Mouse (Mus musculus) kidney, postnatal 0 days (tissue): ENCODE data around the gene Gm3336. TPM values are rescaled to one million over a fixed set of nuclear protein-coding genes. Genes with fewer than 3 reads are reported as not detected.

Experiments
- ATAC-seq: fragments of 200-750 bp; cut with Nextera tagmentation; replicated peaks from 2 replicates; pipeline ENCODE4 v1.8.0; 2017; ENCODE audit warnings: low read depth, moderate number of reproducible peaks, moderate TSS enrichment, moderate library complexity; ENCODE audit not compliant: low FRiP score
- DNase-seq: peaks from one replicate; pipeline ENCODE4 v3.0.0-alpha.2; 2016; ENCODE audit warnings: low spot score
- H3K27ac ChIP-seq: fragments of 300-500 bp; sonication (generic); 2 replicates; pipeline ENCODE4 v1.5.1; 2014; ENCODE audit warnings: mild to moderate bottlenecking
- H3K27me3 ChIP-seq: fragments of 300-500 bp; sonication (generic); 2 replicates; pipeline ENCODE4 v1.6.1; 2014; ENCODE audit warnings: low read length, mixed read lengths; ENCODE audit not compliant: insufficient read depth
- H3K36me3 ChIP-seq: fragments of 300-500 bp; sonication (generic); 2 replicates; pipeline ENCODE4 v1.6.1; 2014; ENCODE audit warnings: low read length, mixed read lengths; ENCODE audit not compliant: insufficient read depth
- H3K4me1 ChIP-seq: fragments of 300-500 bp; sonication (generic); replicated peaks from 2 replicates; pipeline ENCODE4 v1.6.1; 2014; ENCODE audit warnings: antibody characterized with exemption, low read length, mixed read lengths; ENCODE audit not compliant: insufficient read depth
- H3K4me2 ChIP-seq: fragments of 300-500 bp; sonication (generic); 2 replicates; pipeline ENCODE4 v1.6.1; 2014; ENCODE audit warnings: mild to moderate bottlenecking, low read length, moderate library complexity, mixed read lengths
- H3K4me3 ChIP-seq: fragments of 300-500 bp; sonication (generic); replicated peaks from 2 replicates; pipeline ENCODE4 v1.5.1; 2014; ENCODE audit warnings: low read depth, low read length
- H3K9ac ChIP-seq: fragments of 300-500 bp; sonication (generic); 2 replicates; pipeline ENCODE4 v1.6.1; 2014; ENCODE audit warnings: low read depth, low read length
- H3K9me3 ChIP-seq: fragments of 300-500 bp; sonication (generic); replicated peaks from 2 replicates; pipeline ENCODE4 v1.6.1; 2016; ENCODE audit warnings: low read length, inconsistent platforms, mixed read lengths
- CTCF ChIP-seq: IDR thresholded peaks from 2 replicates; pipeline ENCODE4 v1.5.1; 2016; ENCODE audit warnings: antibody characterized with exemption, low read depth, mild to moderate bottlenecking, moderate library complexity
- WGBS: fragments of 180-500 bp; shearing (Covaris S2); extraction: QIAGEN DNeasy Blood & Tissue Kit; methylation state at CpG from one replicate; pipeline ENCODE4 v1.1.7; 2014; 5-methylcytosine and 5-hydroxymethylcytosine counted together
- polyA plus RNA-seq: library from polyadenylated mRNA; unstranded; fragments of >200 nt; fragmentation: Nextera tagmentation; extraction: Ambion mirVana; gene quantifications from 2 replicates; pipeline ENCODE4 v1.2.1, GENCODE M21; 2015

The Gm3336 gene
- polyA plus RNA-seq, 1 experiment from 2014 or later, result 0.74 TPM

- Histone ChIP-seq H3K27ac (peak overlapping the region; percentile 99), H3K27me3 (no peaks in the 10 kb centered on the region), H3K36me3 (0 out of 2 replicates have a peak, but pooled peaks cover 1% of the 10 kb centered on the region), H3K9ac (peak overlapping the region; percentile 62), H3K4me1 (peaks cover 32% of the 10 kb centered on the region), H3K9me3 (no peaks in the 10 kb centered on the region), H3K4me2 (peak overlapping the region; percentile 66), H3K4me3 (peak overlapping the region; percentile 98)
- ATAC-seq, result no peak
- TF ChIP-seq CTCF, result no peak
- no peak for DNase-seq
- WGBS, result 65% methylated on average over 12 of the region's 12 CpGs
Measured at GRCm38 (mm10) chr8:70697366-70698250, 20.7 kb upstream of the Gm3336 start.

- Histone ChIP-seq H3K4me2 (peak within 1 kb of the TSS; percentile 66), H3K27ac (peak within 1 kb of the TSS; percentile 99), H3K9ac (peak within 1 kb of the TSS; percentile 100), H3K36me3 (0 out of 2 replicates have a peak, but pooled peaks cover 4% of the 10 kb centered on the region), H3K4me3 (peak within 1 kb of the TSS; percentile 98), H3K27me3 (no peaks in the 10 kb centered on the region), H3K4me1 (peaks cover 32% of the 10 kb centered on the region), H3K9me3 (no peaks in the 10 kb centered on the region)
- peak; percentile 31 for TF ChIP-seq CTCF
- peak; percentile 88 for ATAC-seq
- under 1% methylated on average over 64 of the region's 69 CpGs for WGBS
- peak; percentile 98 for DNase-seq
Measured at GRCm38 (mm10) chr8:70698310-70699109, 19.8 kb upstream of the Gm3336 start, which contains the start of gene Jund. Gene Jund, plus strand, starts transcription at chr8:70698949.

GRCm38 (mm10) chr8:70699116-70699833 lies 19.1 kb upstream of the Gm3336 start:
- H3K9ac ChIP-seq, result peak overlapping the region; percentile 100
- H3K27me3 ChIP-seq, result no peaks in the 10 kb centered on the region
- peak overlapping the region; percentile 66 for H3K4me2 ChIP-seq
- peaks cover 32% of the 10 kb centered on the region for H3K4me1 ChIP-seq
- ATAC-seq (peak; percentile 16), DNase-seq (no peak)
- H3K36me3 ChIP-seq, result 0 out of 2 replicates have a peak, but pooled peaks cover 4% of the 10 kb centered on the region
- 0 out of 2 replicates have a peak, but pooled peaks have one; percentile 8 for TF ChIP-seq CTCF
- no peaks in the 10 kb centered on the region for H3K9me3 ChIP-seq
- peak overlapping the region; percentile 99 for H3K27ac ChIP-seq
- 0% methylated on average over 89 of the region's 89 CpGs for WGBS
- peak overlapping the region; percentile 98 for H3K4me3 ChIP-seq

- H3K4me3 ChIP-seq, result peak overlapping the region; percentile 98
- H3K36me3 ChIP-seq, result 0 out of 2 replicates have a peak, but pooled peaks cover 4% of the 10 kb centered on the region
- H3K4me2 ChIP-seq, result peak overlapping the region; percentile 66
- H3K4me1 ChIP-seq, result peaks cover 32% of the 10 kb centered on the region
- ATAC-seq (no peak), DNase-seq (peak; percentile 85)
- H3K9ac ChIP-seq, result peak overlapping the region; percentile 100
- H3K27me3 ChIP-seq, result no peaks in the 10 kb centered on the region
- H3K27ac ChIP-seq, result peak overlapping the region; percentile 99
- no peaks in the 10 kb centered on the region for H3K9me3 ChIP-seq
- WGBS, result under 1% methylated on average over 55 of the region's 59 CpGs
- TF ChIP-seq CTCF, result no peak
Measured at GRCm38 (mm10) chr8:70699834-70700554, 18.3 kb upstream of the Gm3336 start.

- Histone ChIP-seq H3K36me3 (0 out of 2 replicates have a peak, but pooled peaks cover 4% of the 10 kb centered on the region), H3K27ac (peak overlapping the region; percentile 99), H3K9ac (peak overlapping the region; percentile 100), H3K27me3 (no peaks in the 10 kb centered on the region), H3K4me2 (peak overlapping the region; percentile 66), H3K4me1 (peaks cover 29% of the 10 kb centered on the region), H3K9me3 (no peaks in the 10 kb centered on the region), H3K4me3 (peak overlapping the region; percentile 98)
- 0 out of 2 replicates have a peak, but pooled peaks have one; percentile 2 for ATAC-seq
- DNase-seq, result peak; percentile 96
- peak; percentile 83 for TF ChIP-seq CTCF
- WGBS, result under 1% methylated on average over 17 of the region's 20 CpGs
Measured at GRCm38 (mm10) chr8:70700555-70700922, 17.8 kb upstream of the Gm3336 start.
